Mouse (Mus musculus) cerebellum, adult (tissue): Measurements from ENCODE around the gene P3h1.

Experiments
- ATAC-seq: cut with Nextera tagmentation; 2 replicates; pipeline ENCODE4 v1.9.2; 2017; ENCODE audit warnings: mild to moderate bottlenecking, moderate library complexity, mixed read lengths; ENCODE audit not compliant: insufficient number of reproducible peaks, low FRiP score, low TSS enrichment

P3h1 gene

DNA sequence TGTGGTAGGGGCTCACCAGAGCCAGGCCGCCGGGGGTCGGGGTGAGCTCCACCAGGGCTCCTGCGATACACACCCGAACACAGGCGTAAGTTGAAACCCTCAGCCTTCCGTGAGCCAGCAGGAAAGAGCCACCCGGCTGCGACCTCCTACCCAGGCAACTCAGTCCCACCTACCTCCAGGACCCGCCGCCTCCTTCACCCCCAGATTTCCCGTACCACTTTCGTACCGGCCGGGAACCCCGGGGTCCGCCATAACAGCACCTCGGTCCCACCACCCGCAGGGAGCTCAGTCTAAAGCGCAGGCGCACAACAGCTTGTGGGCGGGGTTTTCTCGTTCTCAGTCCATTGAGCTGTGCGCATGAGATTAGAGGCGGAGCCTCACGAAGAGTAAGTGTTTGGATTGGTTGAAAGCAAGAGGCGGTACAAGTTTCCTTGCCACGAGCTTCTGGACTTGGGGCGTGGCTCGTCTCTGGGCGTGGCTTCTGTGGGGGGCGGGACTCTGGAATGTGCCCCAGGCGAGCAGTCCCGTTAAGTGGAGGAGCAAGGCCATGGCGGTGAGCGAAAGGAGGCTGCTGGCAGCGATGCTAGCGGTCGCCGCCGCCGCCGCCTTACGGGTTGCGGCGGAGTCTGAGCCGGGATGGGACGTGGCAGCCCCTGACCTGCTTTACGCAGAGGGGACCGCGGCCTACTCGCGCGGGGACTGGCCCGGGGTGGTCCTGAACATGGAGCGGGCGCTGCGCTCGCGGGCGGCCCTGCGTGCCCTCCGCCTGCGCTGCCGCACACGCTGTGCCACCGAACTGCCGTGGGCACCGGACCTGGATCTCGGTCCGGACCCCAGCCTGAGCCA is at the start of gene P3h1, which contains the start of gene AU022252:
TSS of gene P3h1 (plus strand) at position 506 of the 846 bp plus-strand sequence.
TSS of gene AU022252 (minus strand) at position 303 of the 846 bp plus-strand sequence.
- peak; percentile 96 for ATAC-seq

DNA sequence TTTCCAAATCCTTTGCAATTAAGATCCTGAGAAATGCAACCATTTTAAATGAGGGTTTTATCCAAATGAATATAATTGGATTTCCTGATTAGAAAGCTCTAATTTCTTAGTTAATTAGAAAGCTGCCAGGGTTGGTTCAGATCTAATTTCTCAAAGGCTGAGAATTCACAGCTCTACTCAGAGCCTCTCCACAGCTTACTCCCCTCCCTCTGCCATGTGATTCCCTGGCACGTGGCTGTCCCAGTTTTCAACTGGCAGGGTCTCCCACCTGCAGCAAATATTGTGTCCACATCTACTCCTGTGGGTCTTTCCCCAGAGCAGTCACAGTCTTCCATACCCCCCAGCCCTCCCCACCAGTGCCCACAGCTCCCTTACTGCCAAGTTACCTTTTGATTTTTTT is 49.2 kb upstream of the P3h1 start:
- ATAC-seq = no peak

DNA sequence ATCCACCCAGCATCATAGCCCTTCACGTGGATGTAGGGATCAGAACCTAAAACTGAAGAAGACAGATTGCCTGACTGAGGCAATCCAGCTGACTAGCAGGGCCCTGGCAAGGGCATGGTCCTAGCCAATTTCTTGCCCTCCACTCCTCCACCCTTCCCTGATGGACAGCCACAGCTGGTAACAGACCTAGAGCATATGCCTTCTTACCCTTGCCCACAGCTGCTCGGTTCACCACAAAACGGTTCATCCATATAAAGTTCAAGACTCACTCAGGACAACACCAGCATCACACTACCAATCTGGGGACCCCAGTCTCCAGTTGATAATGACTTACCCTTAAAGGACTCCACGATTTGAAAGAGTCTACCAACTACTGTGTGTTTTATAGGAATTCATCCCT is 46.9 kb upstream of the P3h1 start:
- ATAC-seq = no peak

DNA sequence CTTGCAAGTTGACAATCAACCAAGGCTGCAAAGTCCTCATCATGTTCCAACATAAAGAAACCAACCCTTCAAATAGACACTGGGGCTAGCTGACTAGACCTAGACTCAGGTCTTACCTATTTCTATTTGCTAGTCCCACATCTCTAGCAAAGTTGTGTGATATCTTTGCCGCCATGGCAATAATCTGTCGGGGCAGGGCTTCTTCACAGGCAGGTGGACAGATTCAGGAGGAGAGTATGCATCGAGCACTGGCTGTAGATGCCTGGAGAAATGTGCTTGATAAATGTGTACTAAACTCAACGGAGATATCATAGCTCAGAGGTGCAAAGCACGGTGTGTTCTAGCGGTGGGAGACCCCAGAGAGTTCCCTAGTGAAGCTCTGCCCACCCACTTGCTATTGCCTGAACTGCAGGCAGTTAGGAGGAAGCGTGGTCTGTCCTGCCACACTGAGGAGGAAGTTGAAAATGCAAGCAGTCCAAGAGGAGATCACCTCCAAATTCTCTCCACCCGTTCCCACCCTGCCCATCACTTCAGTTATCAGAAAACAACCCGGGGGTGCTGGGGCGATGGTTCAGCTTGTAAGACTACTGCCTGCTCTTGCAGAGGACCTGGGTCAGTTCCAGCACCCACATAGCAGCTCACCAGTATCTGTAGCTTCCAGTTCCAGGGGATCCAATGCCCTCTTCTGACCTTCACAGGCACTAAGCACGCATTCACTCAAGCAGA is 44.5 kb upstream of the P3h1 start:
- ATAC-seq = no peak

DNA sequence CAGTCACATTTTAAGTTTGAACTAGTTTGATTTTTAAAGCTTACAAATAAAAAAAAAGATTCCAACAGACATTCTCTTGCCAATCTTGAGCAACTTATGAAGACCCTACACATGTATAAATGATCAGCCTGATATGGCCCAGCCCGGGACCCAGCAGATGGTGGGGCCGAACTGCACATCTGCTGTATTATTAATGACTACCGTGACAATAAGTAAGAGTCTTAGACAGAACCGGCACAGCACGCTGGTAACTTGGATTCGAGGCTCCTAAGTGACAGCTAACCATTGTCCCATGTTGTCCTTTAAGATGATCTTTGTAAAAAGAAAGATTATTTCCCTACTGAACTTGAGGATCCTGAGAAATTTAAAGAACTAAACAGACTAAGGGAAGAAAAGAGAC is 43.3 kb upstream of the P3h1 start:
- ATAC-seq = no peak

DNA sequence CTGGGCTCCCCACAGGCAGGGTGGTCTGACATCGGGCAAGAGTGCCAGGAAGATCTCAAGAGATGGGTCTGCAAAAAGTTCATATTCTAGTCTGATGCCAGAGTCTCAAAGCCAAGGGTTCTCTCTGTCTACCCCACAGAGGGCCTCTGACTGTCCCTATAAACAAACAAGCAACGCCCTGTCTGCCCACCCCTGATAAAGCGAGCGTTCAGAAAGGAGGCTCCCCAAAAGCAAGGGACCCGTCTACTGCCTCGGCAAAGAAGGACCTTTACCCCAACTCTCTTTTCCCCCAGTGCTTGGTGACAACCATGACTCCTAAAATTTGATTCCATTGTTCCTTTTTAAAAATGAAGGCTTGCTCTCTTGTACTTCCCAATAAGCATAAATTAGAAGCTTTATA is 42.9 kb upstream of the P3h1 start, which contains the start of gene Ermap:
TSS of gene Ermap (minus strand) at position 148 of the 400 bp plus-strand sequence.
- ATAC-seq = no peak

DNA sequence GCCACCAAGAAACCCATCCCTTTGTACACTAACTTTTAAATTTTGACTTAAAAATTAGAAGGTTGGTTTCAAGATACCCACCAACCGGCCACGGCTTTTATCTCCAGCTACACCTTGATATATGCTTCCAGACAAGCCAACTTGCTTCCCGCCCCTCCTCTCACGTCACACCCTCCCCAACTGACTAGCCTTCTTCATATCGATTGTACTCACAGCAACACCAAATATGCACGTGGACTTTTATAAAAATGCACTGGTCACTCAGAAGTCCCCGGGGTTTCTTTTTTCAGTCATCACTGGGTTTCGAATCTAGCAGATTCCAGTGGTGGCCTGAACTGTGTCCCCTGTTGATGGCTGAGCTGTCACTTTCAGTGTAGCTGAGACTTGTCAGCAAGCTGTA is 42.1 kb upstream of the P3h1 start:
- no peak for ATAC-seq

DNA sequence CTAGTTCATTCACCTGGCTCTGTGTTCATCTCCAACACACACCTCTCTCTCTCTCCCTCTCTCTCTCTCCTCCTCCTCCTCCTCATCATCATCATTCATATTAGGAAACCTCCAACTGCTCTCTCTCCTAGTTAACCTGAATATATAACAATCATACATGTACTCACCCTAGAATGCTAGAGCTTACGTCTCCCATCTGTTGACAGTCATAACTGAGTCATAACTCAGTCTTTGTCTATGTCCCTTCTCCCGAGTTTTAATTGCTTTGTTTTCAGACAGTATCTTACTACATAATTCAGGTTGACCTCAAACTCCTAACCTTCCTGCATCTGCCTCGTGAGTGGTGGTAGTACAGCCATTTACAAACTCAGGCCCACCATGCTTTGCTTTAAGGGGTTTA is 41.4 kb upstream of the P3h1 start:
- ATAC-seq = no peak

DNA sequence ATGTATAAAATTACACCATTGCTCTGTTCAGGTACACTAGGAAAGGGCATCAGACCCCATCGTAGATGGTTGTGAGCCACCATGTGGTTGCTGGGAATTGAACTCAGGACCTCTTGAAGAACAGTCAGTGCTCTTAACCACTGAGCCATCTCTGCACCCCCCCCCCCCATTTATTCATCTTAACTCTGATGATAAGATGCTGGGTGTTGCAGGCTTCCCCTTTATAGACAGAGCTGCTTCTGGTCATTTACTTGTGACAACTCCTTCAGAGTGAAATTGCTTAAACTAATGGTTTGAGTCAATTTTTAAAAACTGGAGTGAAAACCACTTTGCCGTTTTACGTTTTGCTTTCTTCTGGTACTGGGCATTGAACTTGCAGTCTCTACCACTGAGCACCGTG is 40.0 kb upstream of the P3h1 start:
- ATAC-seq = no peak

DNA sequence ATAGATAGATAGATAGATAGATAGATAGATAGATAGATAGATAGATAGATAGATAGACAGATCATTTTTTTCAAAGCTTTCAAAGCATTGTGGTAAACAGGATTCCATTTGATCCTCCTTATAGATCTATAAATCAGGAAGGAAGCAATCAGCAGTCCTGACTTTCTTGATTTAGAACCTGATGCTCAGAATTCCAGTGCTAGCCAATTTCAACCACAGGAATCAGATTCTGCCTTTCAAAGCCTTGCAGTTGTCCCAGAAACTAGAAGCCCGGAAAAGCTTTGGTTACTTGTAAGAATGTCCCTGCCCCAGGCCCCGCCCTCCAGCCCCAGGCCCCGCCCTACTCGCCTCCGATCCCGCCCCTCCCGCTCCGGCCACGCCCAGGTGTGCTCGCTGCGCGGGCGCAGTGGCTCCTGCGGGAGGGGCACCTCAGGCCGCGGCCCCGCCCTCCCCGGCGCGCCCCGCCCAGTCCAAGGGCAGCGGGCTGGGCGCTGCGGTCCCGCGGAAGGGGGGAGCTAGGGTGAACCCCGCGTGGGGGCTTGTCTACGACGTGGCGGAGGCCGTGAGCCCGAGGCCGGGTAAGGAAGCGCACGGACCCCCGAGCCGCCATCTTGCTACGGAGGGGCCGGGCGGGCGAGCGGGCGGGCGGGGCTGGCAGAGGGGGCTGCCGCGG is 37.7 kb upstream of the P3h1 start, which contains the start of gene Svbp:
TSS of gene Svbp (plus strand) at position 398 of the 673 bp plus-strand sequence.
- ATAC-seq = peak; percentile 74

DNA sequence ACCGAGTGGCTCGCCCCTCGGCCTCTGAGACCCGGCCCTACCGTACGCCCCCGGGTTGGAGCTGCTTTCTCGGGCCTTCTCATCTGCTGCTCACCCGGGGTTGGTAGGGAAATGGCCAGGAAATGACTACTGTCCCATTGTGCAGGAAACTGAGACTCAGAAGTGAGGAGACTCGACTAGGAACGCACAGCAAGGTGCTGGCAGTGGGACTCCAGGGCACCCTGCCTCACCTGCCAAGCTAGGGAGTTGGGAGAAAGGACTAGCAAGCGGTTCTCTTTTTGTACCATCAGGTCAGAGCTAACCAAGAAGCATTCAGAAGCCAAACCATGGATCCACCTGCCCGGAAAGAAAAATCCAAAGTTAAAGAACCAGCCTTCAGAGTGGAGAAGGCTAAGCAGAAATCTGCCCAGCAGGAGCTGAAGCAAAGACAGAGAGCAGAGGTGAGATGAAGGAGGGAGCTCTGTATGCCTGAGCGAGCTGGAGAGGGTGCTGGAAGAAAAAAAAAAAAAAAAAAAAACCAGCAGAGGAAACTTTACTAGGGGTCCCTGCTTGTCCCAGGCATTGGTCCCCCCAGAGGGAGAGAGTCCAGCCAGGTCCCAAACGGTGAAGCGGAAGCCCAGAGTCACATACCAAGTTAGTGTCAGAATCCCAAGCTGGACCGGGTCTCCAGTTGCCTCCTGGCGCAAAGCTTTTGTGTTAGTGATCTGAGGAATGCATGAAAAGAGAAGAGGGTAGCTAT is 37.0 kb upstream of the P3h1 start:
- peak; percentile 59 for ATAC-seq

DNA sequence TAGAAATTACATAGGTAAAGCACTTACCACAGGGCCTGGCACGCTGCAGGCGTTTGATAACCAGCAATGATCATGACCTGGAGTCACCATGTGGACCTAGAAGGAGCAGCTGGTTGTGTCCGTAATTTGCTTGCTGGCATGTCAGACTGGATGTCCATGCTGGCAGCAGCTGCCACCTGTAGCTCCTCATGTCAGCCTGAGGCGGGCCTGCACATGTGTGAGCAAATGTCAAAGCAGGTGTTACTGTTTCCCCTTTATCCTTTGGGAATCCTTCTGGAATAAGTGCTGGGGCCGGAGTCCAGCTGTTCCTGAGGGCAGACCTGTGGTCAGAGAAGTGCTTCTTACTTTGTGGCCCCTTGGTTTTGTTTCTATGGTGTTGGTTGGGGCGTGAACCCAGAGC is 34.6 kb upstream of the P3h1 start:
- no peak for ATAC-seq

DNA sequence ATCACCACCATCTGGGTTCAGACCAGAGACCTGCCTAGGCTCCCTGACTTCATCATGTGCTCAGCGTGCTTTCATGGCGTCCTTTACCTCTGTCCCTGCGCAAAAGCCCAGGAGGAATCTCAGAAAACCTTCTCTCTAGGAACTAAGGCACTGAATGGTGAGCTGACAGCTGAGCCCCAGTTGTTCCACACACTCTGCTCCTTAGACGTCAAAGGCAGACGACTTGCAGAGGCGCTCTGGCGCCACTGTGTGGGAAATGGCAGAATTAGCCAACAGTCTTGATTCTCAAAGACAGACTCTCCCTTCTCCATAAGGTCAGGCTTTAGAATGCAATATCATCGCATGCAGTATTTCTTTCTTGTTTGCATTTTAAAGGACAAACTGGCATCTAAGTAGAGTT is 28.0 kb upstream of the P3h1 start:
- no peak for ATAC-seq

DNA sequence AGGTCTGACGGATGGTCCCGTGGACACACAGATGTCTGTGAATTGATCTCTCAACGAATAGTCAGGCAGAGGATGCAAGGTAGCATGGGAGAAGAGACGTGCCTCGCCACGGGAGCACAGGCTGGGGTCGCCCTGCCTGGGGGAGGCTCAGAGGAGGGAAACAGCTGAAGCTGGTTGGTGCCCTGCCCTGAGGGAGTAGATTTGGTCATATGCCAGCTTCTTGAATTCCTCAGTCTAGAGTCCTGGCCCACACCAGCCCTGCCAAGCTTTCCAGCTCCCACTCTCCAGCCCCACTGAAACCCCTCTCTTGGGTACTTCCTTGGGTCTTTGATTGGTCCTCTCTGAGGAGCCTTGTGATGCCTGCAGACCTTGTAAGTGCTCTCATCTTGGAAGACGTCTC is 16.0 kb upstream of the P3h1 start:
- no peak for ATAC-seq

DNA sequence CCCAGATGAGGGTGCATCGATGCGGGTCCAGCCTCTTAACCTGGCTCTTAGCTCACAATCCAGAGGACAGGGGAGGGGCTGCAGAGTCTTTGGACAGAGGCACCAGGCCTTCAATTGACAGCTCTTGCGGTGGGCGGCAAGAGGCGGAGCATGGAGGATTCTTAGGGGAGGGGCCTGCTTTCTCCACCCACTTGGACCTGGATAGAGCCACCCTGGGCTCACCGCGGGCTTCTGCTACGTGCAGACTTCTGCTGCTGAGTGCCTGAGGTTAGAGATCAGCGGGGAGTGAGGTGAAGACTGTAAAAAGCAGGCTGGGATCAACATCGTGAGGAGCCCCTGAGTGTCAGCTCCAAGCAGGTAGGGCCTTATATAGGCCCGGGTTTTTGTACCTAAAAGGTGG is 14.5 kb upstream of the P3h1 start, which contains the start of gene Tmem269:
TSS of gene Tmem269 (minus strand) at position 49 of the 400 bp plus-strand sequence.
- ATAC-seq = no peak

DNA sequence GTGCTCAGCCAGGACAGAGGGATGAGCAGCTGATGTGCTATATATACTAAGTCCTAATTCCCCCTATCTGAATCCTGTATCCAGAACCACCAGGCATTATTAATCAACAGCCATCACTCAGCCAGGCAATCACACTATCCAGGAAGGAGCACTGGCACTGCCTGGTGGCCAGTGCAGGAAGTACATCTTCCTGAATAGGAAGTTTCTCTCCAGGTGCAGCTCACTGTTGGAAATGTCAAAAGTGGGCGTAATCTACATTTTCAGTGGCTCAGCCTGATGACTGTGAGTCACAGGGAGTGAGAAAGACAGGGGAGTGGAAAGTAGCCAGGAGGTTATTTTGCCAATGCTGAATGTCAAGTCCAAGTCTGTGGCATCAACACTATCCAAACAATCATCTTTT is 9.0 kb upstream of the P3h1 start:
- ATAC-seq = peak; percentile 60; the same call in 1 of the 2 replicates

DNA sequence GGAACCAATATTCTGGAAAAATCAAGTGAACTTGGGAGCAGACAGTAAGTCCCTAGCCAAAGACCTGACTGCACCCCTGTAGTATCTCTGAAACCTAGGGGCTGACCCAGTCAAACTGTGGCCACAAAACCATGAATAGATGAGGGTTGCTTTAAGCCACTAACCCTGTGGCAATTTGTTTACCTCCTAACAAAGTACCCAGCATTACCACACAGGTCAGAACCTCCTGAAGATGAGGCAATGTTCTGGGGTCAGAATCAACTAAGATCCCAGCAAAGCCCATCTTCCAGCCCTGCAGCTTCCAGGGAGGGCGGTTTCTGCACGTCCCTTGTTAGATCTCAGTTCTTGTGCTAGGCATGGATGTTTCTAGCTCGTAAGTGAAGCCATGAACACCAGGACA is 8.2 kb upstream of the P3h1 start:
- ATAC-seq = no peak

DNA sequence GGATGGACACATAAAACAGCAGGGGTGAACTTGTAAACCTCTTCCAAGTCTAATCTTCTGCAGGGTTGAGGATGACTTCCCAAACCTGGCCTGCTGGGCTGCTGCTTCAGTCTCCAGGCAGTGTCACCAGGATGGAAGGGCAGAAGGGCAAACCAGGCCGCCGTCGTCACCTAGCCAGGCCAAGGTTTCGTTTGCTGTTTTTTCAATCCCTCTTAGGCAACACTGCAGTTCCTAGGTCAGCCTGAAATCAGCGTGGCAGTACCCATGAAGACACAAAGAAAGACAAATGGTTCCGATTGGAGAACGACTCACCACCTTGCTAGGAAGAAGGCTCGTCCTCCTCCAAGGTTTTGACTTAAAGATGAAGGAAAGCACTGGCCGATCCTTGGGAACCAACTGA is 7.0 kb upstream of the P3h1 start:
- ATAC-seq = no peak

DNA sequence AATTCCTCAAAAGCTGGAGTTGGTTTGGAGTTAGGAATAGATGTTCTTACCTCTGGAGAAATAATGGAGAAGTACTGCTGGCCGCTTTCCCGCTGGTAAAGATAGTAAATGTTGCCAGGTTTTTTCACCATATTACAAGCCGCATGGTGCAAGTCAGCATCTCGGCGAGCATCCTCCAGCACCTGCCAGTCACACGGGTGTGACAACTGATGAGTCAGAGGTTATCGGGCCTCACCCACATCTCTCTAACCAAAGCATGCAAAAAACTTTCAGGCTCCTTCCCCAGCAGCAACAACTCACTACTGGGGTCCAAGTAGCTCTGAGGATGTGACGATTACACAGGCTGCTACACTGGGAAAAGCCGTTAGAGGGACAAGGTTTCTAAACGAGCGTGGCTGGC is 6.0 kb upstream of the P3h1 start:
- no peak for ATAC-seq

DNA sequence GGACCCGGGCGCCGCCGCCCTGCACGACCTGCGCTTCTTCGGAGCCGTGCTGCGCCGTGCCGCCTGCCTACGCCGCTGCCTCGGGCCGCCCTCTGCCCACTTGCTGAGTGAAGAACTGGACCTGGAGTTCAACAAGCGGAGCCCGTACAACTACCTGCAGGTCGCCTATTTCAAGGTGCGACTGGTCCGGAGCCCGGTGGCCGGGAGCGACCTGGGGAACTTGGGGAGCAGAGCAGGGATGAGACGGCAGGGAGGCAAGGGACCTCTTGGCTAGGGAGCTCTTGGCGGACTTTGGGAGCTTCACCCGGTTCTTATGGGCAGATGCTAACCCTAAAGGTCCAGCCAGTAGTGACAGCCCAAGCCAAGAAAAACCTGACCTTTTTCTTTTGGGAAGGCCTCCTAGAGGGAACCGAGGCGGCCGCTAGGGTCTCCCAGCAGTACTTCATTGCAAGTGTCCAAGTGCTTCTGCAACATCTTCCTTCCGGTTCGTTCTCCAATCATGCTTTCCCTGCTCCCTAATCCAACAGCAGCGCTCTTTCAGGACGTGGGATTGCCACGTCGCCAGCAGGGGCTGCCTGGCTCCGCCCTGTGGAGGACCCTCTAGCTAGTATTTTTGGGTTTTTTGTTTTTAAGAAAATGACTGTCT is 664 bp downstream of the P3h1 start:
- peak; percentile 22 for ATAC-seq
